Mouse (Mus musculus) adrenal gland, adult 10 weeks (tissue): ENCODE data around the gene Psmd2. TPM values are rescaled to one million over a fixed set of nuclear protein-coding genes. Genes with fewer than 3 reads are reported as not detected.

Source experiments
- polyA plus RNA-seq: library from polyadenylated mRNA; stranded (reverse); fragments of 350-450 nt; fragmentation: Illumina TruSeq; extraction: RNeasy Lipid Tissue Mini Kit (QIAGEN cat#74804); gene quantifications from one replicate; pipeline ENCODE4 v1.2.3, GENCODE M21; 2014; ENCODE audit warnings: low read depth, low replicate concordance

Psmd2 gene
- 113 TPM for polyA plus RNA-seq

DNA sequence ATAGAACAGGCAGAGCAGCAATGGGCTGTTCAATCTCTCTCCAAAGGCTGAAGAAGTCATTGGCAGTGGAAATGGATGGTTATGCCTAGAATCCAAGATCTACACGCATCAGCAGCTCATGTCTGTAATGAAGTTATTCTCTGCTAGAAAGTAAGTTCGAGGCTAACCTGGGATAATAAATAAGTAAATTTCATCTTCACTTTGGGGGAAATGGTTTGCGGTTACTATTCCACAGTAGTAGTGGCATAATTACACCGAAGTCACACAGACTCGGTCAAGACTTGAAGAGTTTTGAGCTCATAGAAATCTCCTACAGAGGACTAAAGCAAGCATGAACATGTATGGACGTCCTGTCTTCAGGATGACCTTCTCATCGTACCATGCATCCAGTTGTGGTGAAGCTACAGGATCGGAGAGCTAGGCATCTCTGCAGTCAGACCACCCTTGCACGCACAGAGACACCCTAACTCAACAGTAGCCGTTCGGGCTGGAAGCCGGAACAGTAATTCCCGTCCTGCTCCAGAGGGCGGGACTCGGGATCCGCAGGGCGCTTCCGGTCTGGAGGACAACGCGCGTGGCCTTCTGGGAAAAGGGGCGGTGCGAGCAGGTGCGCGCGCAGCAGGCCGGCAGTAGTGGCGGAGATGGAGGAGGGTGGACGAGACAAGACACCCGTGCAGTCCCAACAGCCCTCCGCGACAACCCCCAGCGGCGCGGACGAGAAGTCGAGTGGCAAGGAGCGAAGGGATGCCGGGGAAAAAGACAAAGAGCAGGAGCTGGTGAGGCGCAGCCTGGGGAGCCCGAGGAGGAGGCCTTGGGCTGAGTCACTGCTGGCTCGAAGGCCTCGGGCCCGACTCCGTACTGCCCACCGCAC, at the start of gene Psmd2:
Psmd2 (plus strand) TSS at position 577 of the 871 bp plus-strand sequence.

GRCm38 (mm10) chr16:20611357-20612227, 39.9 kb upstream of the Psmd2 start, which contains the start of the genes Eef1akmt4, Gm49333 and Alg3:
TSS of gene Eef1akmt4 (plus strand) at chr16:20611593.
TSS of gene Gm49333 (plus strand) at chr16:20611610.
TSS of gene Alg3 (minus strand) at chr16:20611735.

GRCm38 (mm10) chr16:20621191-20621990, 30.1 kb upstream of the Psmd2 start, which contains the start of gene Camk2n2:
TSS of gene Camk2n2 (minus strand) at chr16:20621287.

DNA sequence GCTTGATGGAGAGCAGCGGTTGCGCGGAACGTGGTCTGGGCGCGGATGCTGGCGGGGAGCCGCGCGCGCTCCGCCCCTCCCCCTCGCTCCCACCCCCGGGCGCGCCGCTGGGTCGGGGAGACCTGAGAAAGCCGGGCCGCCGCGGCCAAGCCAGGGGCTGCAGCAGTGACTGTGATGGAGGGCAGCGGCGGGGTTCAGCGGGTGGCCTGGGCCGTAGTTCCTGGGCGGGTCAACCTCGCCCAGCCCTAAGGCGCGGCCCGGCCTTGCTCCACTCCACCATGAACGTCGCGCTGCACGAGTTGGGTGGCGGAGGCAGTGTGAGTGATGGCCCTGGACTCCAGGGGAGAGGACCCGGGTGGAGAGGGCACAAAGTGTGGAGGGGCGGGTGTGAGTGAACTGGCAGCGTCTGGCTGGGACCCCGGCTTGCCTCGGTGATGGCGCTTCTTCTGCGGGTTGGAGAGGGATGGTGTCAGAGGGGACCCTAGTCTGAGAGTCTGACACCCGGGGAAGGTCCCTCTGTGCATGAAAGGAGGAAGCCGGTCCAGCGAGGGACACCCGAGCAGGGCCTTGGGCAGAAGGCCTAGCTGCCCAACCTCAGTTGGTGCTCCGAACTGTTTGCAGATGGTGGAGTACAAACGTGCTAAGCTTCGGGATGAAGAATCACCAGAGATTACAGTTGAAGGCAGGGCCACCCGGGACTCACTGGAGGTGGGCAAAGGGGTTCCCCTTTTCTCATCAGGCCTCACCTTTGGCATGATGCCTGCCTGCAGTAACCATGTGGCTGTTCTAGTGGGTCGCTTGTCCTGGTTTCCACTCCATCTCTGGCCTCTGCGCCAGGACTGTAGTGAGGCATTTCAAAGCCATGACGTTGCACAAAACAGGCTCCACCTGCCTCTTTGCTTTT, 21.5 kb upstream of the Psmd2 start, which contains the start of gene Ece2:
Ece2 (plus strand) TSS at position 98 of the 904 bp plus-strand sequence.

GRCm38 (mm10) chr16:20668013-20668412, 16.6 kb downstream of the Psmd2 start, which contains the start of gene Eif4g1:
TSS of gene Eif4g1 (plus strand) at chr16:20668313.

DNA sequence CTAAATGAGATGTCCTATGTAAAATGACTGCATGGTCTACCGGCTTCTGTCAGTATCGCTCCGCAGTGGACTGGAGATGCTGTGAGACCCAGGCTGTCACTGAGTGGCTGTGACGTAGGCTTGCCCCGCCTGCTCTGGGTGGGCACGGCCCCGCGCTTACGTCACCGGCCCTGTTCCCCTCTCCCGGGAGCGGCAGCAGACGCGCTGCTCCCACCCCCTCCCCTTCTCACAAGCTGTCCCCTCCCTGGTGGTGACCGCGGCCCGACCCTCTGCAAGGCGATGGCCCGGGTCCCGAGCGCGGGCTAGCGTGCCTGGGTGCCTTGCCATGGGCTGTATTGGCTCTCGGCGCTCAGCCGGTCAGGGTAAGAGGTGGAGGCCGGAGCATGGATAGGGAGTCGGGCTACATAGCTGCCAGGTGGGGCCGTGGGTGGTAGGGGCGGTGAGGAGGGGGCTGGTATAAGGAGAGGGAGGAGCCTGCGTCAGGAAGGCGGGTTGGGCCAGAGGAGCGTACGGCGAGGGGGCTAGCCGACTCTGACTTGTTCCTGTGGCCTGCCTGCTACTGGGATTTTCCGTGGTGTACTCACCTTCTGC, 41.8 kb downstream of the Psmd2 start, which contains the start of gene Fam131a:
Fam131a (plus strand) TSS at position 131 of the 591 bp plus-strand sequence.

Other genes with a start within 250 kb of the Psmd2 start
- gene Abcc5, start 225.3 kb upstream of the Psmd2 start, polyA plus RNA-seq = 54.2 TPM
- gene Eif2b5, start 152.8 kb upstream of the Psmd2 start, polyA plus RNA-seq = 12.4 TPM
- 18.4 TPM for gene Dvl3, start 134.7 kb upstream of the Psmd2 start, polyA plus RNA-seq
- gene Ap2m1, start 116.2 kb upstream of the Psmd2 start, polyA plus RNA-seq = 132 TPM
- 17.7 TPM for gene Abcf3, start 103.1 kb upstream of the Psmd2 start, polyA plus RNA-seq
- not detected for gene Vwa5b2, start 62.2 kb upstream of the Psmd2 start, polyA plus RNA-seq
- gene Eef1akmt4, start 40.1 kb upstream of the Psmd2 start, polyA plus RNA-seq = 1.1 TPM
- gene Gm49333, start 40.0 kb upstream of the Psmd2 start, polyA plus RNA-seq = not detected
- gene Alg3, start 39.9 kb upstream of the Psmd2 start, polyA plus RNA-seq = 8.6 TPM
- gene Camk2n2, start 30.4 kb upstream of the Psmd2 start, polyA plus RNA-seq = 1.7 TPM
- 2.4 TPM for gene Ece2, start 21.8 kb upstream of the Psmd2 start, polyA plus RNA-seq
- 151 TPM for gene Eif4g1, start 16.7 kb downstream of the Psmd2 start, polyA plus RNA-seq
- gene Fam131a, start 41.6 kb downstream of the Psmd2 start, polyA plus RNA-seq = 0.35 TPM
- 43.4 TPM for gene Polr2h, start 66.0 kb downstream of the Psmd2 start, polyA plus RNA-seq
- 1.3 TPM for gene Clcn2, start 66.1 kb downstream of the Psmd2 start, polyA plus RNA-seq
- 1.2 TPM for gene Chrd, start 81.5 kb downstream of the Psmd2 start, polyA plus RNA-seq
- not detected for gene Thpo, start 82.9 kb downstream of the Psmd2 start, polyA plus RNA-seq